ENCODE assay signal across 8 mouse cellular contexts in the genomic region with DNA sequence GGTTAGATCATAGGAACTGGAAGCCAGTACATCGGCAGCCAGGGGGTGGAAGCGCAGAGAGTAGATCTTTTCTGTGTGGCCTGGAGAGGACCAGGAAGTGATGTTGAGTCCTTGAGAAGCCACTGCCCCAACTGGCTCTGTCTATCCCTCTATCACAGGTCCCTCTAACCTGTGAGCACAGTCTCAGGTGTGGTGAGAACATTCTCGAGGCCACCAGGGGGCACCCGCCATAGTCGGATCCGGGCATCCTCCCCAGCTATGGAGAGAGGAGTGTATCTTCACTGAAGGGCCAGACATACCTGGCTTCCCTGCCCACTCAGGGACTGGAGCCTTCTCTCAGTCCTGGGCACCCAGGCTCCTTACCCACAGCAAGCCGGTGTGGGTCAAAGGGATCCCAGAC. TPM values are rescaled to one million over a fixed set of nuclear protein-coding genes. Genes with fewer than 3 reads are reported as not detected.
DNase-seq lines count a peak whose midpoint lies in the region; TF ChIP-seq lines count a peak whose summit lies in the region.

No protein-coding gene starts in this region.

- no peaks in the 10 kb centered on the region for H3K36me3 ChIP-seq in kidney, adult 2 months (ENCODE audit: control insufficient read depth, insufficient read depth, low read length)

- no peaks in the 10 kb centered on the region for H3K27me3 ChIP-seq in kidney, adult 2 months (replicated peaks; ENCODE audit: control insufficient read depth, insufficient read depth, low read length)

- H3K4me1 ChIP-seq in cortical plate, adult 2 months (ENCODE audit: control insufficient read depth, insufficient read depth, low read length), result no peaks in the 10 kb centered on the region
- H3K4me1 ChIP-seq in kidney, adult 2 months (ENCODE audit: control insufficient read depth, insufficient read depth, low read length), result peaks cover 4% of the 10 kb centered on the region; the same call in 1 of the 2 replicates

- intact Hi-C loops in left cerebral cortex, postnatal 4 days (cut with DNase I), result loop anchor here (5.0 kb wide), 1 partner anchor 35 kb away; no protein-coding TSS in a partner anchor

- TF ChIP-seq POLR2A in cortical plate, adult 2 months (IDR thresholded peaks at IDR 0.05; ENCODE audit: extremely low read depth, insufficient read depth, low read length), result no peak
- no peak for TF ChIP-seq POLR2A in kidney, adult 2 months (IDR thresholded peaks at IDR 0.05; ENCODE audit: low read depth, low read length)

- DNase-seq in left cerebral cortex, postnatal 4 days, result peak; percentile 36
- DNase-seq in left cerebral cortex, adult 8-10 months (ENCODE audit: low spot score in 2 of 2), result no peak
- DNase-seq in kidney, adult 2 months, result peak; percentile 74
- DNase-seq in lung, postnatal 14 days, result peak; percentile 71
- no peak for DNase-seq in adrenal gland, adult (ENCODE audit: inconsistent age in 2 of 2, low spot score in 1 of 2)
- no peak for DNase-seq in thymus, postnatal 25 days
- DNase-seq in right cerebral cortex, postnatal 36 days (ENCODE audit: low spot score in 2 of 2), result no peak

- no peak overlapping the region for H3K4me3 ChIP-seq in cortical plate, adult 2 months (ENCODE audit: insufficient read depth, low read length)
- H3K4me3 ChIP-seq in kidney, adult 2 months (ENCODE audit: insufficient read depth, low read depth, low read length), result no peak overlapping the region

- TF ChIP-seq CTCF in cortical plate, adult 2 months (IDR thresholded peaks at IDR 0.05; ENCODE audit: extremely low read depth, insufficient read depth, low read length), result peak; percentile 16; the same call in 1 of the 2 replicates
- TF ChIP-seq CTCF in kidney, adult 2 months (conservative IDR thresholded peaks at IDR 0.05; ENCODE audit: insufficient read depth, insufficient read length, low read depth, low read length), result peak; percentile 63

- WGBS in kidney, adult 2 months, result 36% methylated on average over 7 of the region's 7 CpGs

- H3K27ac ChIP-seq in cortical plate, adult 2 months (ENCODE audit: insufficient read depth, low read length), result no peak overlapping the region
- H3K27ac ChIP-seq in kidney, adult 2 months (ENCODE audit: insufficient read depth, low read depth, low read length), result no peak overlapping the region

RNA-seq across cellular contexts. Expression of a gene that starts 7.3 kb away (rescaled TPM):
- 10 to 100 TPM; 76.7 to 85.7 TPM for total RNA-seq in left cerebral cortex, postnatal 4 days (2021)
- total RNA-seq in left cerebral cortex, adult 8-10 months (2022), result 10 to 100 TPM; 79.9 to 99.6 (median 92.2) TPM
- 99.3 and 101 TPM in 2 replicates for polyA plus RNA-seq in cortical plate, adult 2 months (2012; rRNA removed)
- 27.3 and 41.8 TPM in 2 replicates for polyA plus RNA-seq in kidney, adult 2 months (2012; rRNA removed)

RNA-seq across cellular contexts. Expression of a gene that starts 7.7 kb away (rescaled TPM):
- total RNA-seq in left cerebral cortex, postnatal 4 days (2021), result 1 to 10 TPM; 2.6 to 3.2 TPM
- 10 to 100 TPM in 2 of 4 experiments, 1 to 10 TPM in 2; 8.5 to 10.4 (median 9.9) TPM for total RNA-seq in left cerebral cortex, adult 8-10 months (2022)
- polyA plus RNA-seq in cortical plate, adult 2 months (2012; rRNA removed), result 10.1 and 11.2 TPM in 2 replicates
- polyA plus RNA-seq in kidney, adult 2 months (2012; rRNA removed), result 34.6 and 42.3 TPM in 2 replicates

RNA-seq across cellular contexts. Expression of a gene that starts 7.7 kb away (rescaled TPM):
- 10 to 100 TPM; 40.0 to 40.2 TPM for total RNA-seq in left cerebral cortex, postnatal 4 days (2021)
- total RNA-seq in left cerebral cortex, adult 8-10 months (2022), result 10 to 100 TPM; 63.0 to 66.1 (median 65.1) TPM
- polyA plus RNA-seq in cortical plate, adult 2 months (2012; rRNA removed), result 48.8 and 50.6 TPM in 2 replicates
- polyA plus RNA-seq in kidney, adult 2 months (2012; rRNA removed), result 57.8 and 72.9 TPM in 2 replicates

RNA-seq across cellular contexts. Expression of a gene that starts 37.5 kb away (rescaled TPM):
- total RNA-seq in left cerebral cortex, postnatal 4 days (2021), result 10 to 100 TPM; 29.0 to 32.8 TPM
- 10 to 100 TPM; 11.1 to 20.7 (median 16.6) TPM for total RNA-seq in left cerebral cortex, adult 8-10 months (2022)
- 17.3 and 22.1 TPM in 2 replicates for polyA plus RNA-seq in cortical plate, adult 2 months (2012; rRNA removed)
- 210 and 226 TPM in 2 replicates for polyA plus RNA-seq in kidney, adult 2 months (2012; rRNA removed)

RNA-seq across cellular contexts. Expression of a gene that starts 47.5 kb away (rescaled TPM):
- total RNA-seq in left cerebral cortex, postnatal 4 days (2021), result 100 to 1,000 TPM in 1 of 2 experiments, 10 to 100 TPM in 1; 99.4 to 104 TPM
- 10 to 100 TPM; 88.7 to 98.8 (median 95.6) TPM for total RNA-seq in left cerebral cortex, adult 8-10 months (2022)
- 103 and 104 TPM in 2 replicates for polyA plus RNA-seq in cortical plate, adult 2 months (2012; rRNA removed)
- polyA plus RNA-seq in kidney, adult 2 months (2012; rRNA removed), result 43.1 and 54.5 TPM in 2 replicates

Comparison
In these comparisons a context has a peak if more than half of its experiments do, and no peak if none do; other contexts are left out.
1. DNase-seq: peak in left cerebral cortex, postnatal 4 days (single experiment), kidney, adult 2 months (single experiment) and lung, postnatal 14 days (single experiment); none in left cerebral cortex, adult 8-10 months (0 of 2), adrenal gland, adult (0 of 2), thymus, postnatal 25 days (single experiment) and right cerebral cortex, postnatal 36 days (0 of 2).